Mouse (Mus musculus): ENCODE measurements at regions not wholly inside any gene's neighbourhood (a gene's known extent, or its start where the extent isn't known, plus 50 kb on each side); places are given as distances from the start of the nearest gene placed in this dataset.

DNA sequence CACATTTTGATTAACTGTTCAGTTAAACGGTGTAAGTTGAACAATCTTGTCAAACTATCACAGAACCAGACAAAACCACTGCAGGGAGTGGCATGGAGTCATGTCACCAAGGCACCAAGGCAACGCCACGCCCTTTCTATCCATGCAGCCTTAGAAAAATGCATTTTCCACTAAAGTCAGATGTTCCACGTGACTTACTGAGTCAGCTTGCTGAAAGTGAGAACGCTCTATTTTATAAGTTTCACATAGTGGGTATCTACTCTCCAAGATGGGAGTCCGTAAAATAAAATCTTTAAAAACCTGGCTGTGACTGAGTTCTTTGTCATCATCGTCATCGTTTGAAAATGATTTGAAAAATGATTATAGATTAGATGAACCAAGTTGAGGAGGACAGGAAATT lies 72.5 kb downstream of the Il12a start:
- TF ChIP-seq POLR2A (IDR thresholded peaks at IDR 0.05; ENCODE audit: insufficient read depth, low read depth, low read length) = no peak
- TF ChIP-seq CTCF (IDR thresholded peaks at IDR 0.05) = no peak
